Mouse (Mus musculus) cerebellum, adult 9-11 months (tissue): ENCODE data around the gene Stip1.

ENCODE experiments used
- DNase-seq: peaks from one replicate; pipeline ENCODE4 v3.0.0; 2022

The Stip1 gene

GRCm38 (mm10) chr19:6980381-6981093 lies 59.2 kb downstream of the Stip1 start, which contains the start of gene Fkbp2:
Gene Fkbp2, minus strand, starts transcription at chr19:6980501.
- peak; percentile 99 for DNase-seq

- DNase-seq, result peak; percentile 99
Observed at GRCm38 (mm10) chr19:6979486-6980380, 60.0 kb downstream of the Stip1 start.

- DNase-seq, result no peak
Observed at GRCm38 (mm10) chr19:6979001-6979479, 60.7 kb downstream of the Stip1 start.

DNA sequence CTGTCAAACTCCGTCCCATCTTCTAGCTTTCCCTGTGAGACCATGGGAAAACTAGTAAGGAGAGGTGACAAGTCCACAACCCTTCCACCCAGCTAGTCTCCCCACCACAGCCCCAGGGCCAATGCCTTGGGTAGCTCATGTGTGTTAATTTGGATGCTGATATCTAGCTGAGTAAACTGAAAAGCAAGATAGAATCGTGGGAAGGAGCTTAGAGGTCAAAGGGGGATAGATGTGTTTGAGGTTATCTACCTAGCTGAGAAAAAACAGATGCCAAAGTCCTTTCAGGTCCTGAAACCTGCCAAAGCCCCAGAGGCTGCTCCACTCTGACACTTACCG lies 61.2 kb downstream of the Stip1 start:
- DNase-seq, result no peak

DNA sequence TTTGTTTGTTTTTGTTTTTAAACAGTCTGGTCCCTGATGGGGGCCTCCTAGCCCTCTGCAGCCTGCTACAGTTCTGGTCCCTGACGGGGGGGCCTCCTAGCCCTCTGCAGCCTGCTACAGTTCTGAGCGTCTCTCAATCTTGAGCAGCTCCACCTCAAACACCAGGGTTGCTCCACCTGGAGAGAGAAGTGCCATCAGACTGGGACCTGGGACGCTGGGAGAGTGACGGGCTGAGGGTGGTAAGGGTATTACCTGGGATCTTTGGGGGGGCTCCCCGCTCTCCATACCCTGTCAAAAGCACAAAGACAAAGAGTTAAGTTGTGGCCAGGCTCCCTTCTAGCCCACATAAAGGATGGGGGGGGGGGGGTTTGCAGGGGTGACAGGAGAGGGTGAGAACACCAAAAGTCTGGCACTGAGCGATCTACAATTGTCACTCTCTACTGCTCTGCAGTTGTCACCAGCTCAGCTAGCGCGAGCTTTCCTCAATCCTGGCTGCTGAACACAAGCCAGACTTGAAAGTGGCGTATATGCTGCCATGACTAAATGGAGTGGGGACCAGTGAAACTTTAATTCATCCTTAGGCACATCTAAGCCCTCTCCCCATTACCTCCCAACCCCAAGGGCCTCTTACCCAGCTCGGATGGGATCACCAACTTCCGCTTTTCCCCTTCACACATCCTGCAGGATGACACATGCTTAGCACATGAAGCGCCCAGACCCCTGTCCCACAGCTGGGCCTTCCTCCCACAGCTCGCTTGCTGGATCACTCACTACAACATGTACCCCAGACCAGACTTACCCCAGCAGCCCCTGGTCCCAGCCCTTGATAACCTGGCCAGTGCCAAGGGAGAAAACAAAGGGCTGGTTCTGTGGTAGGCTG lies 61.8 kb downstream of the Stip1 start:
- DNase-seq, result peak; percentile 72

DNA sequence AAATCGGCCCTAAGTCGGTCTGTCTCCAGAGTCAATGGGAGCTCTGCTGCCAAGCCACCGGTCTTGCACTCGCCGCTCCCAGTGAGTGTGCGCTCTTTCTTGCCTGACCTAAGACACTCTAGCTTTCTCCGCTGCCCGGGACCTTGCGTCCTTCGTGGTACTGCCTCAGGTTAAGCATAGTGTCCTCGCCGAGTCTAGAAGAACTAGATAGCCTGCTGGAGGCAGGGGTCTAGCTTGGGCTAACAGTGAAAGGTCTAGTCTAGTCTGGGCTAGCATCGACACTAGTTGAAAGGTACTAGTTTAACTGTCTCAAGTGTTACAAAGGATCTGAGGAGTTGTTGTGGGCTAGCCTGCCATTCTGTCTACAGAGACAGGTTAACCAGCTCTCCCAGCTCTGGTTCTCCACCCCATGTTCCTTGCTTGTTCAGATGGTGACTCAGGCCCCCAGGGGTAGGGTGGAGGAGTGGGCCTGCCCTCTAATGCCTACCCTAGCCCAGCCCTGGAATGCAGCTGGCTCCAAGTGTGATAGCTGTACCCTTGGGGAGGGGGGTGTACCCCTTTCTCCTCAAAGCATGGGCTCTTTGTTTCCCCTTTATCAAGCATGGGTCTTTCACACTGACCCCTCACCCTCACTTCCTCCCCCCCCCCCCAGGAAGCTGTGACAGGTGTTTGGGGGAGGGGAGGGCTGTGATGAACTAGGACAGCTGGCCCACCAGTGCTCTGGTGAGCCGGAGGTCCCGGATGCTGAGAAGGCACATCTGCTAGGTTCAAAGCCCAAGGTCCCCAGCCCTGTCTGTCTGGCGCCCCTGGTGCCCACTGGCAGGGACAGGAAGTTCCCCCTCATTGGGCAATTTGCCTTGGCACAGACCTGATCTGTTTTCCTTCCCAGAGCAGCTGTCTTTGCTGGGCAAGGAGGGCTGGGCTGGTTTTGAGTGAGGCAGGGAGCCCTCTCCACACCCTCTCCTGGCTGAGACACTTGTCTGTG lies 63.9 kb downstream of the Stip1 start, which contains the start of gene Plcb3:
TSS of gene Plcb3 (minus strand) at position 934 of the 985 bp plus-strand sequence.
- peak; percentile 77 for DNase-seq

DNA sequence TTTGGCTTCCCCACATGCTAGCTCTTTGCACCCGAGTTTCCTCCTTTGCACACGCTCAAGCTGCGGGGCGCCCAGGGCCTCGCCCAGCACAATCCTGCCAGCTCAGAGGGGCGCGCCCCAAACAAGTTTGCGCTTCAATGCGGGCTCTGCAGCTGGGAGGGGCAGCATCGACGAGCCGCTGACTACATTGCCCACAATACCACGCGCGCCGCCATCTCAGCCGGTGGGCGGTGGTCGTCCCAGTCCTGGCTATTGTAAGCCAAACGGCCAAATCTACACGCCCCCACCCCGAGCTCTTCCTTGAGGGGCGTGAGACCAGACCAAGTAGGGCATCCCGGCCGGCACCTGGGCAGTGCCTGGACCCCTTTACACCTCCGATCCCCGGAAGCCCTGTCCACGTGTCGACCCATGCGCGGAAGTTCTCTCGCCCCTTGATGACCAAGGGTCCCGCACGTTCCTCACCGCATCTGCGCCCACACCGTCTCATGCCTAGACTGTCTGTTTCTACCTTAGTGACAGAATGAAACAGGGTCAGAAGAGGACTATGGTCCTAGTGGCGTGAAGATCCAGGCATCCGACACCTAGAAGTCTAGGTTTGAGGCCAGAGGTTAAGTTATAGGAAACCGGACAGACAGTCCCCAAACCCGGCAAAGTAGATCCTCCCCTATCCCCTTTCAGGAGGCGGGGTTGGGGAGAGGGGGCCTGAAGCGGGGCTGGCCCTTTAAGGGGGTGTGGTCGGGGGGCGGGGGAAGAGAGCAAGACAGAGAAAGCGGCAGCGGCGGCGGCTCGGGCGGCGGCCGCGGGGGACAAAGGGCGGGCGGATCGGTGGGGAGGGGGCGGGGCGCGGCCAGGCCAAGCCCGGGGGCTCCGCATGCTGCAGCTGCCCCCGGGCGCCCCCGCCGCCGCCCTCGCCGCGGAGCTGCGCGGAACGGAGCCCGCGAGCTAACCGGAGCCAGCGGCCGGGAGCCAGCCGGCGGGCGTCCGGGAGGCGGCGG lies 65.3 kb downstream of the Stip1 start, which contains the start of gene Ppp1r14b:
TSS of gene Ppp1r14b (plus strand) at position 758 of the 995 bp plus-strand sequence.
- peak; percentile 74 for DNase-seq

DNA sequence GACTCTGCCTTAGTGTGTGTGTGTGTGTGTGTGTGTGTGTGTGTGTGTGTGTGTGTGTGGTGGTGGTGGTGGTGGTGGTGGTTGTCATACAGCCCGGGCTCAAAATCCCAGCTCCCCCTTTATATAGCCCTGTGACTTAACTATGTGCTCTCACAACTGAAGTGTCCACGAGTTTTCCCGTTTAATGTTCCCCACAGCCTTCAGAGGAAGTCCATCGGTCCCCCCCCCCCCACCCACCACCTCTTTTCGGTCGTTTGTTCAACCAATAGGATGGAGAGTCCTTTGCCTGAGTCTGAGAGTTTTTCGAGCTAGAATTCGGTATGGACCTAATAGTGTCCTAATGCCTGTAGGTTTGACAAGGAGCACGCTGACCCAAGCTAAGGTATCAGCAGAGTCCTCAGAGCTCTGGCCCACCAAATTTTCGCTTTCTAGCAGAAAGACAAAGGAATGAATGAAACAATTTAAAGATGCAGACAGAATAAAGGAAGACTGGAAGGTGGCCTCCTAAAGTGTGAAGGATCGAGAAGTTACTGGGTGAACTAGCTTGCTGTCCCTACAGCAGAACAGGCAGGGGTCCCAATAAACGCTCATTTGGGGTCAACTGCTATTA lies 66.1 kb downstream of the Stip1 start:
- no peak for DNase-seq

GRCm38 (mm10) chr19:6972247-6972917 lies 67.4 kb downstream of the Stip1 start:
- peak; percentile 46 for DNase-seq

- DNase-seq, result no peak
Observed at GRCm38 (mm10) chr19:6971644-6972043, 68.1 kb downstream of the Stip1 start.
